Mouse (Mus musculus) heart, embryonic 16.5 days (tissue): ENCODE data around the gene Caprin1. TPM values are rescaled to one million over a fixed set of nuclear protein-coding genes. Genes with fewer than 3 reads are reported as not detected.

ENCODE experiments used
- ATAC-seq: fragments of 200-750 bp; cut with Nextera tagmentation; replicated peaks from 2 replicates; pipeline ENCODE4 v1.8.0; 2017; ENCODE audit warnings: moderate number of reproducible peaks; ENCODE audit not compliant: insufficient read depth, low FRiP score; ENCODE audit errors: extremely low read depth
- H3K27ac ChIP-seq: fragments of 300-500 bp; sonication (generic); 2 replicates; pipeline ENCODE4 v1.5.1; 2014; ENCODE audit warnings: mild to moderate bottlenecking, low read length, control low read depth, moderate library complexity
- H3K27me3 ChIP-seq: fragments of 300-500 bp; sonication (generic); 2 replicates; pipeline ENCODE4 v1.6.1; 2014; ENCODE audit warnings: low read length, mixed read lengths; ENCODE audit not compliant: control insufficient read depth, insufficient read depth
- H3K36me3 ChIP-seq: fragments of 300-500 bp; sonication (generic); 2 replicates; pipeline ENCODE4 v1.6.1; 2014; ENCODE audit not compliant: control insufficient read depth, insufficient read depth
- H3K4me1 ChIP-seq: fragments of 300-500 bp; sonication (generic); 2 replicates; pipeline ENCODE4 v1.6.1; 2014; ENCODE audit warnings: low read length, mixed read lengths; ENCODE audit not compliant: control insufficient read depth, insufficient read depth
- H3K4me2 ChIP-seq: fragments of 300-500 bp; sonication (generic); 2 replicates; pipeline ENCODE4 v1.6.1; 2014; ENCODE audit warnings: low read depth, mild to moderate bottlenecking, control low read depth, low read length
- H3K4me3 ChIP-seq: fragments of 300-500 bp; sonication (generic); 2 replicates; pipeline ENCODE4 v1.5.1; 2014; ENCODE audit warnings: mild to moderate bottlenecking, control low read depth, low read length
- H3K9ac ChIP-seq: fragments of 300-500 bp; sonication (generic); 2 replicates; pipeline ENCODE4 v1.6.1; 2014; ENCODE audit warnings: low read length, control low read depth
- H3K9me3 ChIP-seq: fragments of 300-500 bp; sonication (generic); replicated peaks from 2 replicates; pipeline ENCODE4 v1.6.1; 2016; ENCODE audit warnings: low read length; ENCODE audit not compliant: control insufficient read depth
- whole genome bisulfite sequencing: fragments of 180-500 bp; shearing (Covaris S2); extraction: QIAGEN DNeasy Blood & Tissue Kit; methylation state at CpG from one replicate; pipeline ENCODE4 v1.1.7; 2014; 5-methylcytosine and 5-hydroxymethylcytosine counted together
- polyA plus RNA-seq: library from polyadenylated mRNA; unstranded; fragments of >200 nt; fragmentation: Nextera tagmentation; extraction: Ambion mirVana; gene quantifications from 2 replicates; pipeline ENCODE4 v1.2.1, GENCODE M21; 2015

Caprin1 gene
- polyA plus RNA-seq, 1 experiment from 2014 or later: 209 TPM

DNA sequence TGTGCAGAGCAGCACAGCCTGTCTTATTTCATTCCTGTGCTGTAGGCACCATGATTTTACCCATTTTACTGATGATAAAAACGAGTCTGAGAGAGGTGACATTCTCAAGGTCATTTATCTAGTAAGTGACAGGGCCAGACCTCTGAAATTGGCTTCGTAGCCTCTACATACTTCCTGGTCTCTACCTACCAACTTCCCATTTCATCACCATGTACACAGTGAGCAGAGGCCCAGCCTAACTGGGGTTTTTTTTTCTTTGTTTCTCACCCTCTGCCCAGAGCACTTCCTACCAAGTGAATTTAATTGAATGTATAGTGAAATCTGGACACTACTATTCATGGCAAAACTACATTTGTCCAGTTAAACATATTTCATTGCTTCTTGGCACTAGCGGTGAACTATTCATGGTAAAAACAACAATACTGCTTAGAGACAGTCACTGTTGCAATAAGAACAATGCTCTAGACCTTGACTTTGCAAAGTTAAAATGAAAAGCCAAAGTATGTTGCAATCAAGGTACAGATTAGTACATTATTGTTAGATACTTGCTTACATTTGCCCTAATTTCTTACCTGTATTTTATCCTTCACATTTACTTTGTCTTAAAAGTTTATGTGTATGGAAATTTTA lies 36.5 kb upstream of the Caprin1 start:
- 69% methylated on average over 3 of the region's 3 CpGs for WGBS

DNA sequence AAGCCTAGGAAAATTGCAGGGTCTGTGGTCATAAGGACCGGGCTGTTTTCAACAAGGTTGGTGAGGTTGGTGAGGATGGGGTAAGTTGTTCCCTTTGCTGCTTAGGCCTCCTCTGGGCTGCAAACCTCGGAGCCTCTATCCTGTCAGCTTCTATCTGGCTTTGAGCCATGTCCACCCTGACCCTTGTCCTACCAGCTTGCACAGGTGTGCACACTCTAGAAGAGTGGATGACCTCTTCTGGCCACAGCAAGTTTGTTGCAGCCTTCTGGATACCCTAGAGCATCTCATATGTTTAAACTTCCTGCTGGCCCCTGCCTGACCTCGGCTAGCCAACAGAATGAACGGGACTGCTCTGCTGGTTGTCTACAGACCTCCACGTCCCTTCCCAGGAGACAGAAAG lies 35.5 kb upstream of the Caprin1 start:
- Histone ChIP-seq H3K36me3 (no peaks in the 10 kb centered on the region), H3K27ac (no peak overlapping the region), H3K9ac (no peak overlapping the region), H3K27me3 (no peaks in the 10 kb centered on the region), H3K4me3 (no peak overlapping the region), H3K4me1 (no peaks in the 10 kb centered on the region), H3K9me3 (no peaks in the 10 kb centered on the region), H3K4me2 (no peak overlapping the region)
- ATAC-seq: no peak
- WGBS: 42% methylated on average over 5 of the region's 5 CpGs

More for the DNA sequence above, 36.5 kb upstream of the Caprin1 start:
- Histone ChIP-seq H3K27ac (no peak overlapping the region), H3K9me3 (no peaks in the 10 kb centered on the region), H3K9ac (no peak overlapping the region), H3K27me3 (no peaks in the 10 kb centered on the region), H3K4me3 (no peak overlapping the region), H3K4me2 (no peak overlapping the region), H3K36me3 (no peaks in the 10 kb centered on the region), H3K4me1 (no peaks in the 10 kb centered on the region)
- ATAC-seq: no peak

DNA sequence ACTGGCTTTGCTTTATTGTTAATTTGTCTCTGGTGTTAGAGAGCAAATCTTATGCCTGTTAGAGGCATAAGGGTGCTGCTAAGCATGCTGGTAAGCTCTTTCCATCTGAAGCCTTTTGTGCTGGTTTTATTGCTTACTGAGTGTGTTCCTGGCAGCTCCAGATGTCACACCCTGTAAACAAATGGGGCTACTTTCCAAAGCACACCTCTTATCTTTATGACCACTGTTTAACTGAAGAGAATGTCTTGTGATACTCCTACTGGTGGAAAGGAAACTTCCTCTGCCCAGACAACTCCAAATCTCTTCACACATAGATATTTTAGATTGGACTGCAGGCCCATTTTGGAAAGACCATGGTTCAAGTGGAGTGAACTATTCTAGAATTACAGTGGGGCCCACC lies 31.5 kb upstream of the Caprin1 start:
- no peak overlapping the region for H3K9ac ChIP-seq
- H3K4me2 ChIP-seq: no peak overlapping the region
- H3K4me1 ChIP-seq: no peaks in the 10 kb centered on the region
- H3K4me3 ChIP-seq: no peak overlapping the region
- no peaks in the 10 kb centered on the region for H3K9me3 ChIP-seq
- no peaks in the 10 kb centered on the region for H3K36me3 ChIP-seq
- ATAC-seq: no peak
- no peak overlapping the region for H3K27ac ChIP-seq
- H3K27me3 ChIP-seq: no peaks in the 10 kb centered on the region

DNA sequence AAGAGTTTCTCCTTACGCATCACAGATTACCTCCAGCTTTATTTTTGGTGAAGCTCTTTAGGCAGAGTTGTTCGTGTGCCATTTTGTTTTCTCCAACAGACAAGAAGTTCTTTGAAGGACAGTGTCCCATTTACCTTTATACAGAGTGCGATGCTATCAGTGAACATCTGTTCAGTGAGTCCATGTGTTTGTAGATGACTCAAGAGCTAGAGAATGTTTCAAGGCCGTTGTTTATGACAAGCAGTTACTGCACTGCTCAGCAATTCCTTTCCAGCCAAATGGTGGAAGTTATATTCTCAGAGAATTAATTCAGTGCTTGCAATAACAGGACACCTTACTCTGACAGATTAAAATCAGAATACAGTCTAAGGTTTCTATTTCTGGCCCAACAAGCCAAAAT lies 27.5 kb upstream of the Caprin1 start:
- no peak for ATAC-seq
- Histone ChIP-seq H3K9ac (no peak overlapping the region), H3K4me2 (no peak overlapping the region), H3K36me3 (no peaks in the 10 kb centered on the region), H3K4me1 (no peaks in the 10 kb centered on the region), H3K4me3 (no peak overlapping the region), H3K27me3 (no peaks in the 10 kb centered on the region), H3K9me3 (no peaks in the 10 kb centered on the region), H3K27ac (no peak overlapping the region)
- 67% methylated on average over 4 of the region's 4 CpGs for WGBS

DNA sequence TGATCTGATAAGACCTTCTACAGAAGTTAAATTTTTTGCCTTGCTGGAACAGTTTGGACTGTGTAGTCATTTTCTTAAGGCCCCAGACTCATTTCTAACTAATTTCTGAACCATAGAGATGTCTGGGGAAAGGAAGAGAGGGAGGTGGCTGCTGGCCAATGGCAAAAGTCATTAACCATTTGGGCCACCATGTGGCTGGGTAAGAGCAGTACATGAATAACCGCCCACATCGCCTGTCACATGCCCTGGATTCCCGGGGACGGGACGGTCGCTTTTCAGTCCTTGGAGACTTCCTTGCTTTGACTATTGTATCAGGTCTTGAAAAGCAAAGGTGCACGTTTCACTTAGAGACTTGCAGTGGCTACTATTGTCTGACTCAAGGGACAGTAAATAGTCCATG lies 25.1 kb upstream of the Caprin1 start:
- H3K9ac ChIP-seq: no peak overlapping the region
- WGBS: 66% methylated on average over 7 of the region's 7 CpGs
- H3K4me3 ChIP-seq: no peak overlapping the region
- H3K4me1 ChIP-seq: no peaks in the 10 kb centered on the region
- no peaks in the 10 kb centered on the region for H3K9me3 ChIP-seq
- no peaks in the 10 kb centered on the region for H3K36me3 ChIP-seq
- no peak for ATAC-seq
- no peak overlapping the region for H3K4me2 ChIP-seq
- no peak overlapping the region for H3K27ac ChIP-seq
- no peaks in the 10 kb centered on the region for H3K27me3 ChIP-seq

DNA sequence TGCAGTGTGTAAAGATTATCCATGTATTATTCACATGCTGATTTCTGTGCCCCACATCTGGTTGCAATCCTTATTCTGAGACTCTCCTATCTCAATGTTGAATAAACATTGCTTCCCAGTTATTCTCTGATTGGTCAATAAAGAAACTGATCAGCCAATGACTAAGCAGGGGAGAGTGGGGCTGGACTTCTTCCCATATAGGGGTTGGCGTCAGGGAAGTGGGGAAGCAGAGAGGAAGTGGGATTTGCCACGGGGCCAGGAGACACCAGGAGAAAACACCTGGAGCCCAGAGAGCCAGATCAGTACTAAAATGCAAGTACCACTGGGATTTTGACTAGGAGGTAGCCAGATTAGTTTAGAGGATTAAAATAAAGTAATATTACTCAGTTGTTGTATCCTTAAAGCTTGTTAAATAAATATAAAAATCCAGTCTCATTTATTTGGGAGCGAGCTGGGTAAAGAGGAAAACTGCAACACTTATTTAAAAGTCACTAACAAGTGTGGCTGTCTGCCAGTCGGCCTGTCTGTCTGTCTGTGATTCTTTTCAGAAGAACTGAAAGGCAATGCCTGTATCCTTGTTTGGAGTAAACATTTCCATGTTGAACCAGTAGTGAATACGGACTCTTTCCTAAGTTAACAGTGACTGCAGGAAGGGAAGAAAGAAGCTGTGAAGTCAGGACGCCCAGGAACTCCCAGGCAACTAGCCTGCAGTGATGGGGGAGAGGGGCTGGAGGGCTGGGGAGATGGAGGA lies 19.9 kb upstream of the Caprin1 start:
- H3K9ac ChIP-seq: no peak overlapping the region
- no peaks in the 10 kb centered on the region for H3K4me1 ChIP-seq
- H3K27ac ChIP-seq: no peak overlapping the region
- H3K9me3 ChIP-seq: no peaks in the 10 kb centered on the region
- H3K36me3 ChIP-seq: no peaks in the 10 kb centered on the region
- peak overlapping the region; percentile 22; the same call in 1 of the 2 replicates for H3K4me3 ChIP-seq
- 29% methylated on average over 6 of the region's 6 CpGs for WGBS
- no peaks in the 10 kb centered on the region for H3K27me3 ChIP-seq
- peak overlapping the region; percentile 51 for H3K4me2 ChIP-seq
- ATAC-seq: no peak; the same call in 1 of the 2 replicates

DNA sequence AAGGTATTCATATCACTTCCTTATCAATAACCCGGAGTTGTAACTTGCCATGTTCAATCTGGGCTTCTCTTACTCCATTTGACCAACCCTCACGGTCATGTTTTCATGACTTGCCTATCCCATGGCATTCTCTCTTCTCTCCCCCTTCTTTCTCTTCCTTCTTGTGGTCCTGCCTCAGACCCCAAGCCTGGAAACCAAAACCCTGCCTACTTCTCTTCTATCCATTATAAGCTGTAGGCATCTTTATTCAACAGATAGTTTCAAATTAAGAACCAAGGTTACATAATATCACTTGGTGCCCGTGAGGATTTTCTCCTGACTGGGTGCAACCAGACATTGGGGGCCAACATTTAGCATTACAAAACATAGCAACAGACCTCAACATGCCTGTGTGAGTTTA lies 18.5 kb upstream of the Caprin1 start:
- Histone ChIP-seq H3K36me3 (no peaks in the 10 kb centered on the region), H3K4me3 (no peak overlapping the region), H3K27ac (no peak overlapping the region), H3K9ac (no peak overlapping the region), H3K4me1 (no peaks in the 10 kb centered on the region), H3K9me3 (no peaks in the 10 kb centered on the region), H3K4me2 (no peak overlapping the region), H3K27me3 (no peaks in the 10 kb centered on the region)
- no peak for ATAC-seq
- 83% methylated on average over 3 of the region's 3 CpGs for WGBS

DNA sequence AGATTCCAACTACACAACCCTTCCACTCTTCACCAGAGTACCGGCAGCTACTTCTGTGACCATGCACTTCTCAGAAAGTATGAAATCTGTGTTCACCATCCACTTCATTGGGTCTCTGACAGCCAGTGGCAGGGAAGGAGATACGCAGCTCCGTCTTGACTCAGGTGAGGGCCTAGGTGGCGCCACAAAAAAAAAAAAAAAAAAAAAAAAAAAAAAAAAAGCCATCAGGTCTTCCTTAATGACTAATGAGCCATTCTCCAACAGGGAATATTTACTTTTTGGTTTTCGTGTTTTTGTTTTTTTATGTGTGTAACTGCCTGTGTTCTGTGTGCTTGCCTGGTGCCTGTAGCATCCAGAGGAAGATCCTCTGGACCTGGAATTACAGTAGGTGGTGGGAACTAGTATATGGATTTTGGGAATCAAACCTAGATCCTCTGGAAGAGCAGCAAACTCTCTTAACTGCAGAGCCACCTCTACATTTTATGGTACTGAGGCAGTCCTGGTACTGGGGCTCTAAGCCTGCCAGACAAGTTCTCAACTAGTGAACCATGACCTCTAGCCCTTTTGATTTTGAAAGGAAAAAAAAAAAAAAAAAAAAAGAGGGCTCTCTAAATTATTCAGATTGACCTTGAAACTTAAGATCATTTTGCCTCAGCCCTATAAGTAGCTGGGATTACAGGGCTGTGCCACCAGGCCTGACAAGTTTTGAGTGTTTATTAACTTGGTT lies 14.2 kb upstream of the Caprin1 start:
- Histone ChIP-seq H3K4me1 (no peaks in the 10 kb centered on the region), H3K36me3 (no peaks in the 10 kb centered on the region), H3K27ac (no peak overlapping the region), H3K9ac (no peak overlapping the region), H3K9me3 (no peaks in the 10 kb centered on the region), H3K4me3 (no peak overlapping the region), H3K4me2 (no peak overlapping the region), H3K27me3 (no peaks in the 10 kb centered on the region)
- ATAC-seq: no peak
- WGBS: 62% methylated on average over 5 of the region's 5 CpGs

DNA sequence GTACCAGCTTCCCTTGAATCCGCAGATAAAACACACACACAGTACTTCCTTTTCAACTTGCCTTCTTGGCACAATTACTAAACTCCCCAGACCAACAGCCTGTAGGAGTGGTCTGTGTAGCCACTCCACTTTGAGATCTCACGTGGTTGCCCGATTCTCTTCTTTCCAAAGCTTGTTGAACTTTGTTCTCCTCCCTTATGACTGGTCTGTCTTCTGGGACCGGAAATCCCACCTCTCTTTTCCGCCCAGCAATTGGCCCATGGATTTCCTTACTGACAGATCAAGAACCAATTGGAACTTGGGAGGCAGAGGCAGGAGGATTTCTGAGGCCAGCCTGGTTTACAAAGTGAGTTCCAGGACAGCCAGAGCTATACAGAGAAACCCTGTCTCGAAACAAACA lies 13.0 kb upstream of the Caprin1 start:
- H3K27ac ChIP-seq: no peak overlapping the region
- 77% methylated on average over 6 of the region's 6 CpGs for WGBS
- no peak for ATAC-seq
- H3K9me3 ChIP-seq: no peaks in the 10 kb centered on the region
- H3K4me2 ChIP-seq: no peak overlapping the region
- H3K27me3 ChIP-seq: no peaks in the 10 kb centered on the region
- H3K9ac ChIP-seq: no peak overlapping the region
- no peaks in the 10 kb centered on the region for H3K36me3 ChIP-seq
- no peak overlapping the region for H3K4me3 ChIP-seq
- no peaks in the 10 kb centered on the region for H3K4me1 ChIP-seq
